Mouse (Mus musculus): ENCODE data around the gene Lingo1. TPM values are rescaled to one million over a fixed set of nuclear protein-coding genes. Genes with fewer than 3 reads are reported as not detected.
A peak's percentile ranks its signal among the peaks of the same experiment; 100 is the strongest.

Gene Lingo1
- polyA plus RNA-seq, 1 experiment from 2014 or later = 1.9 TPM

GRCm38 (mm10) chr9:56636214-56636613, 160.1 kb downstream of the Lingo1 start:
- peaks cover 63% of the 10 kb centered on the region for H3K27me3 ChIP-seq (ENCODE audit: control insufficient read depth, insufficient read depth, low read length)
- H3K4me1 ChIP-seq (ENCODE audit: control insufficient read depth in 2 of 2, insufficient read depth in 2 of 2, low read length in 2 of 2) = peaks cover 5 to 19% of the 10 kb centered on the region in 2 experiments
- H3K4me2 ChIP-seq (ENCODE audit: low read length) = peak overlapping the region; percentile 96
- H3K27ac ChIP-seq (replicated peaks in 1 of 2; ENCODE audit: control insufficient read depth in 1 of 2, insufficient read depth in 1 of 2, low read depth in 2 of 2, low read length in 2 of 2) = no peak overlapping the region
- H3K36me3 ChIP-seq (ENCODE audit: control insufficient read depth, insufficient read depth, low read length) = no peaks in the 10 kb centered on the region
- H3K4me3 ChIP-seq (ENCODE audit: control insufficient read depth in 1 of 2, insufficient read depth in 1 of 2, low read depth in 1 of 2, low read length in 2 of 2) = peak overlapping the region; percentile 63 to 67; a peak in 3 of 4 replicates
- no peak overlapping the region for H3K9ac ChIP-seq (ENCODE audit: low read length)
- H3K9me3 ChIP-seq (ENCODE audit: control insufficient read depth, low read length) = no peaks in the 10 kb centered on the region
- ATAC-seq (ENCODE audit: insufficient number of reproducible peaks, insufficient read depth, low FRiP score, low read depth) = peak; percentile 20; the same call in 1 of the 2 replicates
- 1% methylated on average over 10 of the region's 10 CpGs for WGBS

- WGBS = under 1% methylated on average over 49 of the region's 68 CpGs
- Histone ChIP-seq H3K36me3 (ENCODE audit: control insufficient read depth, insufficient read depth, low read length) (no peaks in the 10 kb centered on the region), H3K9ac (ENCODE audit: low read length) (peak overlapping the region; percentile 73), H3K9me3 (ENCODE audit: control insufficient read depth, low read length) (no peaks in the 10 kb centered on the region), H3K27me3 (ENCODE audit: control insufficient read depth, insufficient read depth, low read length) (peaks cover 63% of the 10 kb centered on the region), H3K4me2 (ENCODE audit: low read length) (peak overlapping the region; percentile 96), H3K4me3 (ENCODE audit: control insufficient read depth in 1 of 2, insufficient read depth in 1 of 2, low read depth in 1 of 2, low read length in 2 of 2) (peak overlapping the region; percentile 63 to 67), H3K27ac (replicated peaks in 1 of 2; ENCODE audit: control insufficient read depth in 1 of 2, insufficient read depth in 1 of 2, low read depth in 2 of 2, low read length in 2 of 2) (no peak overlapping the region), H3K4me1 (ENCODE audit: control insufficient read depth in 2 of 2, insufficient read depth in 2 of 2, low read length in 2 of 2) (peaks cover 10 to 25% of the 10 kb centered on the region in 2 experiments)
- peak; percentile 36; the same call in 1 of the 2 replicates for ATAC-seq (ENCODE audit: insufficient number of reproducible peaks, insufficient read depth, low FRiP score, low read depth)
Observed at GRCm38 (mm10) chr9:56635498-56636121, 160.7 kb downstream of the Lingo1 start.

- H3K4me3 ChIP-seq (ENCODE audit: control insufficient read depth in 1 of 2, insufficient read depth in 1 of 2, low read depth in 1 of 2, low read length in 2 of 2) = peak overlapping the region; percentile 63 to 67
- WGBS = 0% methylated on average over 38 of the region's 40 CpGs
- H3K9ac ChIP-seq (ENCODE audit: low read length) = peak overlapping the region; percentile 73
- ATAC-seq (ENCODE audit: insufficient number of reproducible peaks, insufficient read depth, low FRiP score, low read depth) = no peak
- H3K36me3 ChIP-seq (ENCODE audit: control insufficient read depth, insufficient read depth, low read length) = no peaks in the 10 kb centered on the region
- H3K27me3 ChIP-seq (ENCODE audit: control insufficient read depth, insufficient read depth, low read length) = peaks cover 63% of the 10 kb centered on the region
- H3K27ac ChIP-seq (replicated peaks in 1 of 2; ENCODE audit: control insufficient read depth in 1 of 2, insufficient read depth in 1 of 2, low read depth in 2 of 2, low read length in 2 of 2) = no peak overlapping the region
- H3K9me3 ChIP-seq (ENCODE audit: control insufficient read depth, low read length) = no peaks in the 10 kb centered on the region
- peaks cover 15 to 30% of the 10 kb centered on the region in 2 experiments for H3K4me1 ChIP-seq (ENCODE audit: control insufficient read depth in 2 of 2, insufficient read depth in 2 of 2, low read length in 2 of 2)
- H3K4me2 ChIP-seq (ENCODE audit: low read length) = peak overlapping the region; percentile 96
Observed at GRCm38 (mm10) chr9:56635121-56635497, 161.2 kb downstream of the Lingo1 start.

- 5% methylated on average over 18 of the region's 25 CpGs for WGBS
- no peak overlapping the region for H3K27ac ChIP-seq (replicated peaks in 1 of 2; ENCODE audit: control insufficient read depth in 1 of 2, insufficient read depth in 1 of 2, low read depth in 2 of 2, low read length in 2 of 2)
Observed at GRCm38 (mm10) chr9:56634406-56635120, 161.7 kb downstream of the Lingo1 start.

GRCm38 (mm10) chr9:56633449-56634225, 162.6 kb downstream of the Lingo1 start:
- H3K4me2 ChIP-seq (ENCODE audit: low read length) = peak overlapping the region; percentile 96
- H3K27ac ChIP-seq (replicated peaks in 1 of 2; ENCODE audit: control insufficient read depth in 1 of 2, insufficient read depth in 1 of 2, low read depth in 2 of 2, low read length in 2 of 2) = no peak overlapping the region
- no peaks in the 10 kb centered on the region for H3K36me3 ChIP-seq (ENCODE audit: control insufficient read depth, insufficient read depth, low read length)
- no peak overlapping the region for H3K9ac ChIP-seq (ENCODE audit: low read length)
- H3K27me3 ChIP-seq (ENCODE audit: control insufficient read depth, insufficient read depth, low read length) = peaks cover 57% of the 10 kb centered on the region
- ATAC-seq (ENCODE audit: insufficient number of reproducible peaks, insufficient read depth, low FRiP score, low read depth) = no peak
- H3K4me3 ChIP-seq (ENCODE audit: control insufficient read depth in 1 of 2, insufficient read depth in 1 of 2, low read depth in 1 of 2, low read length in 2 of 2) = peak overlapping the region in 1 of 2 experiments; percentile 63; a peak in 1 of 4 replicates
- no peaks in the 10 kb centered on the region for H3K9me3 ChIP-seq (ENCODE audit: control insufficient read depth, low read length)
- peaks cover 25 to 43% of the 10 kb centered on the region in 2 experiments for H3K4me1 ChIP-seq (ENCODE audit: control insufficient read depth in 2 of 2, insufficient read depth in 2 of 2, low read length in 2 of 2)
- 34% methylated on average over 13 of the region's 13 CpGs for WGBS

More at GRCm38 (mm10) chr9:56634406-56635120, 161.7 kb downstream of the Lingo1 start:
- H3K36me3 ChIP-seq (ENCODE audit: control insufficient read depth, insufficient read depth, low read length) = no peaks in the 10 kb centered on the region
- H3K4me2 ChIP-seq (ENCODE audit: low read length) = peak overlapping the region; percentile 96
- H3K27me3 ChIP-seq (ENCODE audit: control insufficient read depth, insufficient read depth, low read length) = peaks cover 63% of the 10 kb centered on the region
- H3K9me3 ChIP-seq (ENCODE audit: control insufficient read depth, low read length) = no peaks in the 10 kb centered on the region
- H3K4me1 ChIP-seq (ENCODE audit: control insufficient read depth in 2 of 2, insufficient read depth in 2 of 2, low read length in 2 of 2) = peaks cover 16 to 34% of the 10 kb centered on the region in 2 experiments
- peak overlapping the region; percentile 63 to 67 for H3K4me3 ChIP-seq (ENCODE audit: control insufficient read depth in 1 of 2, insufficient read depth in 1 of 2, low read depth in 1 of 2, low read length in 2 of 2)
- ATAC-seq (ENCODE audit: insufficient number of reproducible peaks, insufficient read depth, low FRiP score, low read depth) = no peak
- peak overlapping the region; percentile 73 for H3K9ac ChIP-seq (ENCODE audit: low read length)

GRCm38 (mm10) chr9:56630945-56631344, 165.3 kb downstream of the Lingo1 start:
- no peak for ATAC-seq (ENCODE audit: insufficient number of reproducible peaks, insufficient read depth, low FRiP score, low read depth)
- peaks cover 25 to 45% of the 10 kb centered on the region in 2 experiments for H3K4me1 ChIP-seq (ENCODE audit: control insufficient read depth in 2 of 2, insufficient read depth in 2 of 2, low read length in 2 of 2)
- H3K9me3 ChIP-seq (ENCODE audit: control insufficient read depth, low read length) = no peaks in the 10 kb centered on the region
- WGBS = 50% methylated on average over 4 of the region's 4 CpGs
- H3K4me2 ChIP-seq (ENCODE audit: low read length) = no peak overlapping the region
- no peak overlapping the region for H3K27ac ChIP-seq (replicated peaks in 1 of 2; ENCODE audit: control insufficient read depth in 1 of 2, insufficient read depth in 1 of 2, low read depth in 2 of 2, low read length in 2 of 2)
- no peak overlapping the region for H3K9ac ChIP-seq (ENCODE audit: low read length)
- H3K4me3 ChIP-seq (ENCODE audit: control insufficient read depth in 1 of 2, insufficient read depth in 1 of 2, low read depth in 1 of 2, low read length in 2 of 2) = no peak overlapping the region
- H3K36me3 ChIP-seq (ENCODE audit: control insufficient read depth, insufficient read depth, low read length) = no peaks in the 10 kb centered on the region
- H3K27me3 ChIP-seq (ENCODE audit: control insufficient read depth, insufficient read depth, low read length) = peaks cover 42% of the 10 kb centered on the region

- peaks cover 25 to 42% of the 10 kb centered on the region in 2 experiments for H3K4me1 ChIP-seq (ENCODE audit: control insufficient read depth in 2 of 2, insufficient read depth in 2 of 2, low read length in 2 of 2)
- no peak overlapping the region for H3K4me3 ChIP-seq (ENCODE audit: control insufficient read depth in 1 of 2, insufficient read depth in 1 of 2, low read depth in 1 of 2, low read length in 2 of 2)
- H3K9ac ChIP-seq (ENCODE audit: low read length) = no peak overlapping the region
- no peaks in the 10 kb centered on the region for H3K9me3 ChIP-seq (ENCODE audit: control insufficient read depth, low read length)
- peaks cover 36% of the 10 kb centered on the region for H3K27me3 ChIP-seq (ENCODE audit: control insufficient read depth, insufficient read depth, low read length)
- no peak overlapping the region for H3K4me2 ChIP-seq (ENCODE audit: low read length)
- ATAC-seq (ENCODE audit: insufficient number of reproducible peaks, insufficient read depth, low FRiP score, low read depth) = peak; percentile 91
- peak overlapping the region; percentile 57 to 71 for H3K27ac ChIP-seq (replicated peaks in 1 of 2; ENCODE audit: control insufficient read depth in 1 of 2, insufficient read depth in 1 of 2, low read depth in 2 of 2, low read length in 2 of 2)
- 37% methylated on average over 5 of the region's 5 CpGs for WGBS
- H3K36me3 ChIP-seq (ENCODE audit: control insufficient read depth, insufficient read depth, low read length) = no peaks in the 10 kb centered on the region
Observed at GRCm38 (mm10) chr9:56629674-56630397, 166.4 kb downstream of the Lingo1 start.
